Mouse (Mus musculus): ENCODE measurements at regions not wholly inside any gene's neighbourhood (a gene's known extent, or its start where the extent isn't known, plus 50 kb on each side); places are given as distances from the start of the nearest gene placed in this dataset.
A peak's percentile ranks its signal among the peaks of the same experiment; 100 is the strongest.
"Not testable (repeated sequence)": the region's sequence is repeated elsewhere in the genome, so short reads cannot be mapped to it uniquely, and the experiment has no call there.

DNA sequence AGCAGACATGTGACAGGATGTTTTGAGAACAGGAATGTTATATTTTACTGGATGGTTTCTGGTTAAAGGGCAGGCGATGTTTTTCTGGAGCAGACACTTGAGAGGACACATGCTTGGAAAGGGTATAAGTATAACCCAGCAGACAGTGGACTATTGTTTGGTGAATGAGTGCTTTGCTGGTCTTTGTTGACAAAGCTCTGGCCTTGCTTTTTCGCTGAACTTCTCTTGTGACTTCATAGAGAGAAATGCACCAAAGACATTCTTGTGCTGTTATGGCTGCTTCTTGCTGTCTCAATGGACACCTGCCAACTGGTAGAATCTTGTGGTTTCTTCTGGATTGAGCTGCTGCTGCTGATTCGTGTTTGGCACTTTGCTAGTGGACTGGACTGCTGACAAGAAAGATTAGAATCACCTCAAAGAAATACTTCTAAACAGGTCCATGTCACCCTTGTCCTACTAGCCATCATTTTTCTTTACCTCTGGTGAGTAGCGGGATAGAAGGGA lies 612.1 kb downstream of the Cypt12 start:
- H3K4me1 ChIP-seq, result no peaks in the 10 kb centered on the region

DNA sequence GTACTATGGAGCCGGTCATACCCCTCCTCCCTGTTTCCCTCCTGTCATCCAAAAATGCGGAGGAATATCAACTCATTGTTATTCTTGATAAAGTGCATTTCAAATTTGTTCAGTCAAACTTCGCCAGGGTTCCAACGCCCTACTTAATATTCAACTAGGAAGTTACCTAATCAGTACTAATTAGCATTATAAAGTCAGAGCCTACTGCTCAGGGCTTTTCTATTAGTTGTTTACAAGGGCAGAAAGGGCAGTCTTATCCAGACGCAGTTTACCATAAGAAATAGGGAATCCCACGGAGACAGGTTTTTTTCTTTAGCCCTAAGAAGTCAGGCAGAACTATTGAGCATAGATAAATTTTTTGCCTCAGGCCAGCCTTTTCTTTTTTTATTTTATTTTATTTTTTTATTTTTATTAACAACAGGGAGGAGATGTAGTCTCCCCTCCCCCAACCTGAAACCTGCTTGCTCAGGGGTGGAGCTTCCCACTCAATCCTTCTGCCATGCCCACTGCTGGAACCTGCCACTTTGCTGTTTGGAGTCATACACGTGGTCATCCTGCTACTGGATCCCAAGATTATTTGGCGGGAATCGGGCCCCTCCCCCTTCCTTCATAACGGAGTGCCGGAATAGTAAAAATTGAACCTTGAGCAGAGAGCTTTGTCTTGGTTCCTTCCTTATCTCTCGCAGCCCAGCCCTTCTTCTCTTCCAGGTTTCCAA lies 632.9 kb downstream of the Cypt12 start:
- H3K4me2 ChIP-seq (replicated peaks); H3K27me3 ChIP-seq; H3K36me3 ChIP-seq; H3K4me1 ChIP-seq; H3K27ac ChIP-seq (replicated peaks); ATAC-seq (ENCODE audit: low FRiP score, low read depth); H3K4me3 ChIP-seq; H3K9ac ChIP-seq (replicated peaks); H3K9me3 ChIP-seq: not testable (repeated sequence)
- 55% methylated on average over 12 of the region's 12 CpGs for WGBS

More for the DNA sequence above, 612.1 kb downstream of the Cypt12 start:
- 82% methylated on average over 4 of the region's 4 CpGs for WGBS
- H3K9me3 ChIP-seq, result no peaks in the 10 kb centered on the region
- no peak overlapping the region for H3K4me3 ChIP-seq
- no peaks in the 10 kb centered on the region for H3K36me3 ChIP-seq
- H3K27ac ChIP-seq (replicated peaks), result no peak overlapping the region
- H3K27me3 ChIP-seq, result no peaks in the 10 kb centered on the region
- H3K4me2 ChIP-seq (replicated peaks), result no peak overlapping the region
- ATAC-seq (ENCODE audit: low FRiP score, low read depth), result no peak
- no peak overlapping the region for H3K9ac ChIP-seq (replicated peaks)

DNA sequence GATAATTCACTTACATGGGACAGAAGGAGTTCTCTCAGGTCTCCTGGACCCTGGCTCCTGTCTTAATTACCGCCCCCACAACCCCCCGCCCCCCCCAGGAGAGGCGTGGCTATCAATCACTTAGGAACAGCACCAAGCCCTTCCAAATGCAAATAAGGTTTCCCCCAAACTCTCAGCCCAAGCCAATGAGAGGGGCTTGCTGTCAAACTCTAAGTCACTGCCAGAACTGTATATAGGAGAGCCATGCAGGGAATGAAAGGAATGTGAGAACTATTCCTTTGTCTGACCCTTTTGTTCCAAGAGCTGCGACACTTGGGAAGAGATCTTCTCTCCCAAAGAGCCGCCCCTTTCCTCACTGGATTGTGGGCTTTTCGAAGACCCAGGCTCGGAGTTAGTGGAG lies 672.4 kb downstream of the Cypt12 start:
- H3K27me3 ChIP-seq, result no peaks in the 10 kb centered on the region
- H3K9ac ChIP-seq (replicated peaks), result no peak overlapping the region
- H3K4me1 ChIP-seq, result peaks cover 27% of the 10 kb centered on the region
- 13% methylated on average over 7 of the region's 7 CpGs for WGBS
- H3K4me3 ChIP-seq, result no peak overlapping the region
- H3K9me3 ChIP-seq, result no peaks in the 10 kb centered on the region
- ATAC-seq (ENCODE audit: low FRiP score, low read depth), result no peak
- no peak overlapping the region for H3K27ac ChIP-seq (replicated peaks)
- H3K36me3 ChIP-seq, result no peaks in the 10 kb centered on the region
- H3K4me2 ChIP-seq (replicated peaks), result no peak overlapping the region

DNA sequence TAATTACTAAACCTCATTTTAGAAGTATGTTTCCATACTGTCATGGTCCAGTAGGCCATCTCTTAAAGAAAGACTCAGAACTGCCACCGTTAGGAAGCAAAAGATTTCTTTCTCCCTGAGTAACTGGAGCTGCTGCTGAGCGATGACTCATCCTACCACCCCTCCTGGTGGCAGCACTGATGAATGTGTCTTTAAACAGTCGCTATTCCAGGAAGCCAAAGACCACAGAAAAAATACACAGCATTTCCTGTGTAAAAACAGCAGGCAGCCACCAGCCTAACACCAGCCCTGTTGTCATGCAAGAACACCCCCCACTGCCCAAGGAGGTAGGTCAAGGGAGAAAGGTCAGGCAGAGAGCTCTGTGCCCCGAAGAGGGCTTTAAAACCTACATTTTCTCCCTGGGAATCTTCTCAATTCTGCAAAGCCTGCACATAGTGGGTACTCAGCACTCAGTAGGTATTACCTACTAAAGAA lies 675.7 kb downstream of the Cypt12 start:
- no peak overlapping the region; the same call in 1 of the 2 replicates for H3K9ac ChIP-seq (replicated peaks)
- H3K27me3 ChIP-seq, result no peaks in the 10 kb centered on the region
- no peaks in the 10 kb centered on the region for H3K36me3 ChIP-seq
- WGBS, result 3% methylated on average over 4 of the region's 4 CpGs
- H3K9me3 ChIP-seq, result no peaks in the 10 kb centered on the region
- H3K4me3 ChIP-seq, result 0 out of 2 replicates have a peak overlapping the region, but pooled peaks have one; percentile 39
- H3K4me1 ChIP-seq, result peaks cover 35% of the 10 kb centered on the region
- peak; percentile 35 for ATAC-seq (ENCODE audit: low FRiP score, low read depth)
- peak overlapping the region; percentile 61 for H3K4me2 ChIP-seq (replicated peaks)
- peak overlapping the region; percentile 67; the same call in 1 of the 2 replicates for H3K27ac ChIP-seq (replicated peaks)

DNA sequence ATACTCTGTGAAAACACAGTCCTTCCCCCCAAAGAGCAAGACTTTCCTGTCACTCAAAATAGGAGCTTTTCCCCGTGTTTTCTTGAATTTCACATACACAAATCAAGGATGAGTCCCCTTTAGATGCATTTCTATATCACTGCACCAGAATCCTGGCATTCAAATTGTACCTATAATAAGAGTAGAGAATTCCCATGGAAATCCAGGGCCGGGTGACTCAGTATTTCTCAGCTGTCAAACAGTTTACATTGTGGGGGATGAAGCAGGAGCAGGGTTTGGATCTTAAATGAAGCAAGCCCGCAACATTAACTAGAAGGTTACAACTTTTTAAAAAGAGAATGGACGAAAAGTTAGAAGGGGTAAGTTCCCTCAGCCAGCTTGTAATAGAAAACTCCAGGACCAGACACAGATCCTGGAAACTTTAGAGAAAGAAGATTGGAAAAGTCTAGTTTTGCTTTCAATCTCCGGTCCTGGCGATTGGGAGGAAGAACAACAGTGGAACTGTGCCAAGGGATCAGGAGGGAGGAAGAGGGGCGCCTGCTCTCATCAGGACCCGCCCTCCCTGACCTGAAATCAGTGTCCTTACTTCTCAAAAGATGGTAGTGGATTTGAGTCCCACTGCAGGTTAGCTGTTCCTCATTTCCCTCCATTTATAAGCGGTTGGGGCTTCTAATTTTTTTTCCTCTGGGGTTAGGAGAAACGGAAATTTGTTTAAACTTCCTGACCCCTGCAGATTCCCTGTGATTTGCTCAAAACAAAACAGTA lies 676.4 kb downstream of the Cypt12 start:
- 4% methylated on average over 10 of the region's 10 CpGs for WGBS
- Histone ChIP-seq H3K4me2 (replicated peaks) (peak overlapping the region; percentile 61), H3K9ac (replicated peaks) (no peak overlapping the region), H3K27me3 (no peaks in the 10 kb centered on the region), H3K4me3 (peak overlapping the region; percentile 39), H3K9me3 (no peaks in the 10 kb centered on the region), H3K36me3 (no peaks in the 10 kb centered on the region), H3K27ac (replicated peaks) (peak overlapping the region; percentile 67), H3K4me1 (peaks cover 35% of the 10 kb centered on the region)
- ATAC-seq (ENCODE audit: low FRiP score, low read depth), result peak; percentile 35; the same call in 1 of the 2 replicates

DNA sequence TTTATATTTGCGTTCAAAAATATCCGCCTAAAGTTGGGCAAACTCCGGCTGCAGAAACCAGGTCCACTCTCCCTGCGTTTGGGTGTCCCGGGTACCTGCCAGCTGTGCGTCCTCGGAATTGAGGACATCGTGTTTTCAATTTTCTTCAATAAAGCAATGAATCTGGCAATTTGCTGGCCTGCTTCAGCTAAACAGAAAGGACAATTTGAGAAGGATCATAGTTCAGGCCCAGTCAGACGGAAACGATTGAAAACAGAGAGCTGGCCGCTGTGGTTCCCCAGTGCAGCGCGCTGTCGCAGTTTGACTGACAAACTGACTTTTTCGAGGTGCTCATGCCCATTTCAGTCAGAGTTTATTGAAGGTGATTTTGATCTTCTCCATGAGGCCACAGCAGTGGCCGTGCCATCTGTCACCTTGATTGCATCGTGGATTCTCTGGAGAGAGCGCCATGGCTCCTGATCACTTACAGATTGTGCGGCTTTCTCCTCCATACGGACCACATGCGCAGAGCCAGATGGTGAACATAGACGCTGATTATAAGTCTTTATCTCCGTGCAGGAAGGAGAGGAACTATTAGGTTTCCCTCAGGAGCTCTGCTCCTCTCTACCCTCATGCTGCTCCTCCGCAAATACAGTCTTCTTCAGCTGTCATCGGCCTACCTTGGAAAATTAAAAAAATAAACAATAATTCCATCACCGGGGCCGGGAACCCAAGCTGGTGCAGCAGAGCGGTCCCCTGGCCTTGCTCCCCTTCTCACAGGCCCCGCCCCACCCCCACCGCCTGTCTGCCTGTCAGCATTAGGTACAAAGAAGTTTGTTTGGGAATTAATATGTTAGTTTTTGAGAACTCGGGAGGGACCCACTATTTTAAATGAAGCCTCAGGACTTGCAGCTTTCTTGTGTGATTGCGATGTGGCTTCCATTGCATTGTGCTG lies 677.5 kb downstream of the Cypt12 start:
- WGBS, result 2% methylated on average over 32 of the region's 32 CpGs
- H3K27me3 ChIP-seq, result no peaks in the 10 kb centered on the region
- peak overlapping the region; percentile 61 for H3K4me2 ChIP-seq (replicated peaks)
- peak; percentile 84 for ATAC-seq (ENCODE audit: low FRiP score, low read depth)
- H3K9me3 ChIP-seq, result no peaks in the 10 kb centered on the region
- H3K27ac ChIP-seq (replicated peaks), result peak overlapping the region; percentile 67
- peak overlapping the region; percentile 45; the same call in 1 of the 2 replicates for H3K9ac ChIP-seq (replicated peaks)
- peak overlapping the region; percentile 39 for H3K4me3 ChIP-seq
- peaks cover 33% of the 10 kb centered on the region for H3K4me1 ChIP-seq
- H3K36me3 ChIP-seq, result no peaks in the 10 kb centered on the region

DNA sequence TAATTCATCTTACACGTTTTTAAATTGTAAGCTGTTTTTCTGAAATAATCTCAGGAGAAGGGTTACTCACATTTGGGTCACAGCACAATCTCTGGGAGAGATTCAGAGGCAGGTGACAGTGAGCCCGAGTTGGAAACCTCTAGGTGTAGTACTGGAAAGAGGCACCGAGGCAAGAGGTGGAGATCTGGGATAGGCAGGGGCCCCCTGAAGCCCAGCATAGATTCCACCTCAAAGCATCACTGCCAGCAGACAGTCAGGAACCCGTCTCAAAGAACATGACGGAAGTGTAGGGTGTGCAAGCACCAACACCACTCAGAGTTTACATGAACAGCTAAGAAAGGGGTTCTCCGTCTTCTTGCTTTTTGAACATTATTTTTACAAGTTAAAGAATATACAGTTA lies 678.2 kb downstream of the Cypt12 start:
- H3K4me3 ChIP-seq, result no peak overlapping the region; the same call in 1 of the 2 replicates
- H3K36me3 ChIP-seq, result no peaks in the 10 kb centered on the region
- peak overlapping the region; percentile 61 for H3K4me2 ChIP-seq (replicated peaks)
- peak; percentile 35; the same call in 1 of the 2 replicates for ATAC-seq (ENCODE audit: low FRiP score, low read depth)
- 32% methylated on average over 6 of the region's 6 CpGs for WGBS
- H3K4me1 ChIP-seq, result peaks cover 30% of the 10 kb centered on the region
- no peaks in the 10 kb centered on the region for H3K9me3 ChIP-seq
- H3K27ac ChIP-seq (replicated peaks), result peak overlapping the region; percentile 67; the same call in 1 of the 2 replicates
- H3K9ac ChIP-seq (replicated peaks), result no peak overlapping the region
- no peaks in the 10 kb centered on the region for H3K27me3 ChIP-seq

DNA sequence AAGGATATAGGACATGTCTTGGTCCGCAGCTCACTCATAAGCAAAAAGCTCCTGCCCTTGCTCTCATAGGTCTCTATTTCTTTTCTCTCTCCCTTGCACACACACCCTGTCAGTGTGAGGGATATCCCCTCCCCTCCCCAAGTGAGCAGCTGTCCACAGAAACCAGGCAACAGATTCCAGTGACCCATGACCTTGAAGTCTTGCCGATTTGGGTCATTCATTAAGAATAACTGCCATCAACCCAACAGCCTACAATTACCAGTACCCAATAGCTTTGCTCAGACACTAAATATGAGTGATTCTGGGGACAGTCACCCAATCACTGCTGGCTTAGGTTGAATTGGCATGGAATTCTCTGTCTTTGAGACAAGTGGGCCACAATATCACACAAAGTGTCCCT lies 678.6 kb downstream of the Cypt12 start:
- Histone ChIP-seq H3K27ac (replicated peaks) (no peak overlapping the region), H3K9me3 (no peaks in the 10 kb centered on the region), H3K36me3 (no peaks in the 10 kb centered on the region), H3K4me3 (no peak overlapping the region), H3K9ac (replicated peaks) (no peak overlapping the region), H3K4me2 (replicated peaks) (no peak overlapping the region), H3K4me1 (peaks cover 30% of the 10 kb centered on the region), H3K27me3 (no peaks in the 10 kb centered on the region)
- WGBS, result 57% methylated on average over 2 of the region's 2 CpGs
- ATAC-seq (ENCODE audit: low FRiP score, low read depth), result no peak

DNA sequence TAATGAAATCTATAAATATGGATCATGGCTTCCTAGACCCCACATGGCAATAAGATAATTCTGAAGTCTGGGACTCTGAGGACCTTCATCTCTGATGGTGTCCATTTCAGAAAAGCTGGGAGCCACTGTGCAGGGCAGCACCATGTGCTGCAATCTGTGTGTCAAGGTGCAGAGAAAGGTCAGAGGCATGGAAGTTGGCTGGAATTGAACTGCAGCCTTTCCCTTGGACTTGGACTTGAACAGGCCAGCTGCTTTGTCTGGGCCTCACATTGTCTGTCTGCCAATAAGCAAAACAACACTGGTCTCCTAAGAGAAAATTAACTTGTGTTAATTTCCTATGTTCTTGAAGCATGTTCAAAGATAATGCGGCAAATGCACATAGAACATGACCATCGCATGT lies 681.0 kb downstream of the Cypt12 start:
- H3K4me3 ChIP-seq, result no peak overlapping the region
- no peaks in the 10 kb centered on the region for H3K9me3 ChIP-seq
- no peak overlapping the region for H3K9ac ChIP-seq (replicated peaks)
- no peaks in the 10 kb centered on the region for H3K36me3 ChIP-seq
- H3K4me1 ChIP-seq, result peaks cover 21% of the 10 kb centered on the region
- no peak for ATAC-seq (ENCODE audit: low FRiP score, low read depth)
- no peak overlapping the region for H3K27ac ChIP-seq (replicated peaks)
- WGBS, result 93% methylated on average over 2 of the region's 2 CpGs
- H3K27me3 ChIP-seq, result no peaks in the 10 kb centered on the region
- H3K4me2 ChIP-seq (replicated peaks), result no peak overlapping the region

DNA sequence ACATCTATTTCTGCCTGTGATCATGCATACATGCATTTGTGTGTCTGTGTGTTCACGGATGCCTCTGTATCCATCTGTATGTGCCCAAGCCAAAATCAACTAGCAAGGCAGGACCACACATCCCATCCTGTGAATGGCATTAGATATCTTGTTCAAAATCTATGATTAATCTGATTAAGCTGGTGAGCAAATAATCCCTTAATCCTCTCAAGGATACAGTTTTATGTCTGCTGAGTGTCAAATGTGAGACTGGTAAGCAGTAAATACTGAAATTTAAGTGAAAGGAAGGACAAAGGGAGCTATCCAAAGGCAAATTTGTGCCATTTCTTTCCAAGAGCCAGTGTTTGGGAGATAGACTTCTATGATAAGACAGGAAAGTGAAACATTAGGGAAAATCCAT lies 683.4 kb downstream of the Cypt12 start:
- Histone ChIP-seq H3K27me3 (no peaks in the 10 kb centered on the region), H3K36me3 (no peaks in the 10 kb centered on the region), H3K9ac (replicated peaks) (no peak overlapping the region), H3K4me2 (replicated peaks) (no peak overlapping the region), H3K4me1 (no peaks in the 10 kb centered on the region; the same call in 1 of the 2 replicates), H3K27ac (replicated peaks) (no peak overlapping the region), H3K4me3 (no peak overlapping the region), H3K9me3 (no peaks in the 10 kb centered on the region)
- 63% methylated on average over 1 of the region's 1 CpGs for WGBS
- ATAC-seq (ENCODE audit: low FRiP score, low read depth), result no peak

DNA sequence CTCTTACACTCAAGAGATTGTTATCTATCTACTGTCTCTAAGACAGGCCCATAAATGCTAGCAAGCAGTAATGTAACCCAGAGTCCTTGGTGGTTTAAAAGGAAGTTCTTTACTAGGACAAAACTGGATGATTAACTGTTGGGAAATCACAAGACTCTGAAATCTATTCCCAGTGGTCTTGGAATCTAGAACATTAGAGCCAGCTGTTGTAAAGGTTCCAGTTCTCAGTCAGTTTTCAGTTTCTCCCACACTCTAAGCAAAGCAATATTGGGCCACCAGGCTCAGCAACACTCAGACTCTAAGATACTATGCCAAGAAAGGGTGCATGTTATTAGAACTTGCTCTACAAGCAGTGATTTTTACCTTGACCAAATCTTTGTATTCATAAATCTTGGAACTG lies 686.6 kb downstream of the Cypt12 start:
- Histone ChIP-seq H3K27ac (replicated peaks) (no peak overlapping the region), H3K4me3 (no peak overlapping the region), H3K9ac (replicated peaks) (no peak overlapping the region), H3K36me3 (no peaks in the 10 kb centered on the region), H3K27me3 (no peaks in the 10 kb centered on the region), H3K9me3 (no peaks in the 10 kb centered on the region), H3K4me1 (no peaks in the 10 kb centered on the region; the same call in 1 of the 2 replicates), H3K4me2 (replicated peaks) (no peak overlapping the region)
- no peak for ATAC-seq (ENCODE audit: low FRiP score, low read depth)

All from midbrain, embryonic 12.5 days (tissue).